13 mouse cellular contexts compared by ENCODE assay signal in the genomic region with DNA sequence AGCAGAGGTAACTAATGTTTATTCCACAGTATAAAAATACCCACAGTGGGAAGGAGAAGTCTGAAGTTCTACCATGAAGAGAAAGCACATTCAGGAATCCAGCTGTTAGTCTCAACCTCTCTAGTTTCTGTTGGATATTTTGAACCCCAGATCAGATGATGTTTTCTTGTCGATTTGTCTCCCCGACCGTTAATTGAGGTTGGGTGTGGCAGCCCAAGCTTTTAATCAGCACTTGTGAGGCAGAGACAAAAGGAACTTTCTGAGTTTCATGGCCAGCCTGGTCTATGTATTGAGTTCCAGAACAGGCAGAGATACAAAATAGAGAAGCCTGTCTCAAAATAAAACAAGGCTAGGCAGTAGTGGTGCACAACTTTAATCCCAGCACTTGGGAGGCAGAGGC.
"Had no signal": no experiment of that assay in that cellular context is flagged by ENCODE, and none has a peak within 500 bp of the region (broad histone marks: within the 10 kb centered on the region; RNA-seq: fewer than 3 reads in every experiment).

No protein-coding gene starts in this region.

- H3K9ac ChIP-seq: limb, embryonic 15.5 days; lung, embryonic 14.5 days; midbrain, embryonic 13.5 days; stomach, embryonic 15.5 days had no signal

- H3K27ac ChIP-seq: layer of hippocampus, adult 2 months; limb, embryonic 15.5 days; macrophage; midbrain, embryonic 13.5 days; stomach, embryonic 15.5 days had no signal

- ATAC-seq: inflammation-experienced regulatory T-cells, adult 6 months; intestine, postnatal 0 days; midbrain, embryonic 13.5 days had no signal

- H3K36me3 ChIP-seq: limb, embryonic 15.5 days; midbrain, embryonic 13.5 days; stomach, embryonic 15.5 days had no signal

- H3K4me3 ChIP-seq: layer of hippocampus, adult 2 months; limb, embryonic 15.5 days; midbrain, embryonic 13.5 days; stomach, embryonic 15.5 days had no signal

- H3K4me1 ChIP-seq: midbrain, embryonic 13.5 days had no signal

- H3K27me3 ChIP-seq: limb, embryonic 15.5 days; midbrain, embryonic 13.5 days; stomach, embryonic 15.5 days had no signal

- H3K9me3 ChIP-seq: limb, embryonic 15.5 days; stomach, embryonic 15.5 days had no signal

- DNase-seq: kidney, adult 8-10 months; kidney, postnatal 4 days; lung, embryonic 14.5 days; lung, postnatal 10 days; right cerebral cortex, postnatal 14 days; thymus, postnatal 4 days had no signal

- H3K4me2 ChIP-seq: limb, embryonic 15.5 days; lung, embryonic 14.5 days; midbrain, embryonic 13.5 days; stomach, embryonic 15.5 days had no signal
